Mouse (Mus musculus): ENCODE results near the gene Rab17.

DNA sequence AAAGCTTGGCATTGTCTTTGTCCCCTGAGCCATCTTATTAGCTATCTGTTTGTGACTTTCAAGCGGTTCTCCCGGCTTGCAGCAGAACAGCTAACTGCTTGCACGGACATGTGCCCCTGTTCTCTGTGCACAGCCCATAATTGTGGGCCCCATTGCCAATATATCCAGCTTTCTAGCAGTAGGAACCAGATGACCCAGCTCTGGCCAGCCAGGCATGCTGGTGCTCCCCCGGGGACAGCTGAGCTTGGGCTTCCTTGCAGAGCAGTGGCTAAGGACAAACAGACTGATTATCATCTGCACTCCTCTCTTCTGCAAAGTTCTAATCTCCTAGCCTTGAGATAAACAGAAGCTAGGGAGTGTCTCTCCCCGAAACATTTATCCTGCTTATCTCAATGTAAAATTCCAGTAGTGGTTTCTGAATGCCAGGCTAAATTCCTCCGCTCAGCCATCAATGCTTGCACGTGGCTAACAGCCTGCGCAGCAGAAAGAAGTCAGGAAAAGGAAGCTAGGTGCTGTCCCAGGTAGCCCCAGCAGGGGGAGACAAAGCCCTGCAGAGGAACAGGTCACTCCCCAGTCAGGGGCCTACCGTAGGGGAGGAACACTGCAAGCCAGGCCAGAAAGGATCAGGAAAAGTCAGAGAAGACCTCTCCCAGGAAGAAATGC, 3.6 kb upstream of the Rab17 start:
- TF ChIP-seq CTCF (IDR thresholded peaks at IDR 0.05 in 2 of 3, conservative IDR thresholded peaks at IDR 0.05 in 1 of 3; ENCODE audit: control insufficient read depth in 1 of 3, insufficient read depth in 1 of 3, low read depth in 2 of 3, low read length in 3 of 3, poor library complexity in 1 of 3, severe bottlenecking in 1 of 3) (peak; percentile 98 to 99 (median 98)), CHD2 (IDR thresholded peaks at IDR 0.05; ENCODE audit: low read length) (no peak), POLR2AphosphoS2 (IDR thresholded peaks at IDR 0.05; ENCODE audit: low read length) (no peak), USF2 (IDR thresholded peaks at IDR 0.05; ENCODE audit: borderline replicate concordance in 1 of 2, insufficient read depth in 1 of 2, low read depth in 1 of 2, low read length in 2 of 2) (no peak), GATA1 (IDR thresholded peaks at IDR 0.05; ENCODE audit: low read depth, low read length) (no peak; the same call in 1 of the 2 replicates)

All from MEL (cell line).